Mouse (Mus musculus) heart, postnatal 0 days (tissue): ENCODE results near the gene Gm2a. TPM values are rescaled to one million over a fixed set of nuclear protein-coding genes. Genes with fewer than 3 reads are reported as not detected.

Experiments
- ATAC-seq: fragments of 200-750 bp; cut with Nextera tagmentation; 2 replicates; pipeline ENCODE4 v1.8.0; 2017; ENCODE audit warnings: low read depth, moderate number of reproducible peaks, moderate library complexity; ENCODE audit not compliant: insufficient read depth
- DNase-seq: peaks from one replicate; pipeline ENCODE4 v3.0.0-alpha.2; 2016; ENCODE audit warnings: low spot score
- H3K27ac ChIP-seq: fragments of 300-500 bp; sonication (generic); 2 replicates; pipeline ENCODE4 v1.5.1; 2014; ENCODE audit warnings: low read depth, mild to moderate bottlenecking
- H3K27me3 ChIP-seq: fragments of 300-500 bp; sonication (generic); 2 replicates; pipeline ENCODE4 v1.6.1; 2014; ENCODE audit warnings: low read length, mixed read lengths; ENCODE audit not compliant: control insufficient read depth, insufficient read depth
- H3K36me3 ChIP-seq: fragments of 300-500 bp; sonication (generic); replicated peaks from 2 replicates; pipeline ENCODE4 v1.6.1; 2014; ENCODE audit warnings: low read length, mixed read lengths; ENCODE audit not compliant: control insufficient read depth, insufficient read depth
- H3K4me1 ChIP-seq: fragments of 300-500 bp; sonication (generic); 2 replicates; pipeline ENCODE4 v1.6.1; 2014; ENCODE audit warnings: antibody characterized with exemption; ENCODE audit not compliant: control insufficient read depth, insufficient read depth
- H3K4me2 ChIP-seq: fragments of 300-500 bp; sonication (generic); 2 replicates; pipeline ENCODE4 v1.6.1; 2014; ENCODE audit warnings: low read depth, mild to moderate bottlenecking, low read length, moderate library complexity
- H3K4me3 ChIP-seq: fragments of 300-500 bp; sonication (generic); 2 replicates; pipeline ENCODE4 v1.5.1; 2014; ENCODE audit warnings: low read depth, low read length
- H3K9ac ChIP-seq: fragments of 300-500 bp; sonication (generic); replicated peaks from 2 replicates; pipeline ENCODE4 v1.6.1; 2014; ENCODE audit warnings: low read depth, low read length, mixed read lengths
- H3K9me3 ChIP-seq: fragments of 300-500 bp; sonication (generic); replicated peaks from 2 replicates; pipeline ENCODE4 v1.6.1; 2016; ENCODE audit warnings: low read length; ENCODE audit not compliant: control insufficient read depth
- CTCF ChIP-seq: IDR thresholded peaks from 2 replicates; pipeline ENCODE4 v1.5.1; 2016; ENCODE audit warnings: antibody characterized with exemption, control low read depth, low read depth
- EP300 ChIP-seq: IDR thresholded peaks from 2 replicates; pipeline ENCODE4 v1.6.1; 2016; ENCODE audit warnings: antibody characterized with exemption, low read depth
- WGBS: fragments of 180-500 bp; shearing (Covaris S2); extraction: QIAGEN DNeasy Blood & Tissue Kit; methylation state at CpG from one replicate; pipeline ENCODE4 v1.1.7; 2014; 5-methylcytosine and 5-hydroxymethylcytosine counted together
- polyA plus RNA-seq: library from polyadenylated mRNA; unstranded; fragments of >200 nt; fragmentation: Nextera tagmentation; extraction: Ambion mirVana; gene quantifications from 2 replicates; pipeline ENCODE4 v1.2.1, GENCODE M21; 2015
- total RNA-seq: library from RNA; depleted of rRNA; stranded (reverse); fragments of >200 nt; gene quantifications from 2 replicates; pipeline ENCODE4 v1.2.3, GENCODE M21; 2014; ENCODE audit warnings: low replicate concordance

The Gm2a gene
- total and polyA plus RNA-seq, 2 experiments from 2014 or later: 17.2 to 26.9 TPM

GRCm38 (mm10) chr11:55096731-55097462, 1.0 kb upstream of the Gm2a start:
- peak overlapping the region; percentile 56 for H3K4me3 ChIP-seq
- no peaks in the 10 kb centered on the region for H3K27me3 ChIP-seq
- no peak for ATAC-seq
- H3K36me3 ChIP-seq: peaks cover 1% of the 10 kb centered on the region; the same call in 1 of the 2 replicates
- peak overlapping the region; percentile 86 for H3K27ac ChIP-seq
- H3K4me1 ChIP-seq: 0 out of 2 replicates have a peak, but pooled peaks cover 4% of the 10 kb centered on the region
- DNase-seq: no peak
- H3K4me2 ChIP-seq: peak overlapping the region; percentile 72
- TF ChIP-seq EP300 (no peak), CTCF (no peak)
- 26% methylated on average over 11 of the region's 11 CpGs for WGBS
- no peaks in the 10 kb centered on the region for H3K9me3 ChIP-seq
- no peak overlapping the region; the same call in 1 of the 2 replicates for H3K9ac ChIP-seq

- WGBS: 11% methylated on average over 24 of the region's 24 CpGs
- Histone ChIP-seq H3K36me3 (peaks cover 3% of the 10 kb centered on the region; the same call in 1 of the 2 replicates), H3K27ac (peak overlapping the region; percentile 64), H3K27me3 (no peaks in the 10 kb centered on the region), H3K9ac (peak overlapping the region; percentile 49), H3K4me1 (0 out of 2 replicates have a peak, but pooled peaks cover 4% of the 10 kb centered on the region), H3K9me3 (no peaks in the 10 kb centered on the region), H3K4me2 (peak overlapping the region; percentile 72), H3K4me3 (peak overlapping the region; percentile 56)
- no peak for TF ChIP-seq EP300
- no peak for TF ChIP-seq CTCF
- ATAC-seq: no peak; the same call in 1 of the 2 replicates
- no peak for DNase-seq
Observed at GRCm38 (mm10) chr11:55098189-55098915, 437 bp downstream of the Gm2a start.

DNA sequence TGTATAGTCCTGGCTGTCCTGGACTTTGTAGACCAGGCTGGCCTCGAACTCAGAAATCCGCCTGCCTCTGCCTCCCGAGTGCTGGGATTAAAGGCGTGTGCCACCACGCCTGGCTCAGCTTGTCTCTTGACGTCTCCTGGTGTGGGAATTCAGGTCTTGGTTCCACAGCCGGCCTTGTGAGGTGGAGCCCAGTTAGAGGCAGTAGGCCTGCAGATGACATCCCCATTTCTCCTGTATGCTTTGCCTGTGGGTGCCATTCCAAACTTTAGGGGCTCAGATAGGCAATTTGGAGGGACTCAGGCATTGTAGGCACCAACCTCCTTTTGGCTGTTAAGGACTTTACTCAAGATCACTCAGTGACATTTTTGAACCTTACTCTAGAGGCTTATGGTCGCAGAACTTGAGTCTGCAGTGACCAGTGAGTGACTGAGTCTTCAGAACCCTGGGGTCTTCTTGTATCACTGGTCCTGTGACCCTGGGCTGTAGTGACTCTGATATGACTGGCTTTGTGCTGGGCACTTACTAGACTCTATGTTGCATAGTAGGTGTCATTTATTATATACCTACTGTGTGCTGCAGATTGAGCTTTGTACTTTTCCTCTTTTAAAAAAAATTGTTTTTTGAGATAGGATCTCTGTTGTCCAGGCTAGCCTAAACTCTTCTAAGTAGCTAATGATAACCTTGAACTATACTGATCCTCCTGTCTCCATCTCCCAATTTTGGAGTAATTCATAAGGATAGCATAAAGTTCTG, 1.3 kb downstream of the Gm2a start:
- Histone ChIP-seq H3K9me3 (no peaks in the 10 kb centered on the region), H3K4me1 (0 out of 2 replicates have a peak, but pooled peaks cover 4% of the 10 kb centered on the region), H3K9ac (no peak overlapping the region), H3K4me3 (no peak overlapping the region), H3K4me2 (no peak overlapping the region), H3K36me3 (peaks cover 11% of the 10 kb centered on the region; the same call in 1 of the 2 replicates), H3K27ac (no peak overlapping the region), H3K27me3 (no peaks in the 10 kb centered on the region)
- ATAC-seq (no peak), DNase-seq (no peak)
- TF ChIP-seq CTCF (no peak), EP300 (no peak)
- WGBS: 92% methylated on average over 8 of the region's 8 CpGs

GRCm38 (mm10) chr11:55099868-55100267, 2.0 kb downstream of the Gm2a start:
- Histone ChIP-seq H3K36me3 (peaks cover 13% of the 10 kb centered on the region; the same call in 1 of the 2 replicates), H3K4me2 (no peak overlapping the region), H3K27ac (no peak overlapping the region), H3K9ac (no peak overlapping the region), H3K4me3 (no peak overlapping the region), H3K9me3 (no peaks in the 10 kb centered on the region), H3K4me1 (0 out of 2 replicates have a peak, but pooled peaks cover 4% of the 10 kb centered on the region), H3K27me3 (no peaks in the 10 kb centered on the region)
- TF ChIP-seq CTCF (no peak), EP300 (no peak)
- DNase-seq: no peak
- 71% methylated on average over 4 of the region's 4 CpGs for WGBS
- ATAC-seq: no peak

GRCm38 (mm10) chr11:55102015-55102414, 4.1 kb downstream of the Gm2a start:
- no peak overlapping the region for H3K4me3 ChIP-seq
- no peak overlapping the region for H3K9ac ChIP-seq
- no peak overlapping the region for H3K4me2 ChIP-seq
- WGBS: 85% methylated on average over 3 of the region's 3 CpGs
- no peak overlapping the region for H3K27ac ChIP-seq
- no peaks in the 10 kb centered on the region for H3K27me3 ChIP-seq
- 0 out of 2 replicates have a peak, but pooled peaks cover 4% of the 10 kb centered on the region for H3K4me1 ChIP-seq
- no peak for DNase-seq
- no peak for ATAC-seq
- peaks cover 21% of the 10 kb centered on the region; the same call in 1 of the 2 replicates for H3K36me3 ChIP-seq
- TF ChIP-seq EP300: no peak
- no peak for TF ChIP-seq CTCF
- no peaks in the 10 kb centered on the region for H3K9me3 ChIP-seq
